Mouse (Mus musculus): ENCODE results near the gene Gm14214.
A peak's percentile ranks its signal among the peaks of the same experiment; 100 is the strongest.

The Gm14214 gene

DNA sequence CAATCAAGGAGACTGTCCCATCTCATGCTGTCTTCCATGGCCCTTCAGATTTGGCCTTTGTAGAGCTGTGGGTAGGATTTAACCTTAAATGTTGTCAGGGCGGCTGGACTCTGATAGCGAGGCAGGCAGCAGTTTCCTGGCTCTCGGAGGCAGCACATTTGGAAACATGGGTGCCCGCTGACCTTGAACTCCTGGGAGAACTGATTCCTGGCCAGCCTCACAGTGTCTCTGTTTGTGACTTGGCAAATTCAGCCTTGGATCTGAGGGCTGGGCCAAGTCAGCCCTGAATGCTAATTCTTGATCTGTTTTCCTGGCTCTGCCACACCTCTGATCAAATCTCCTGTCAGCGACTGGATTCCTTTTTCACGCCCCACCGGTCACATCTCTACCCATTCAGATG lies 6.7 kb upstream of the Gm14214 start:
- no peak for DNase-seq (ENCODE audit: inconsistent ontology term)

DNA sequence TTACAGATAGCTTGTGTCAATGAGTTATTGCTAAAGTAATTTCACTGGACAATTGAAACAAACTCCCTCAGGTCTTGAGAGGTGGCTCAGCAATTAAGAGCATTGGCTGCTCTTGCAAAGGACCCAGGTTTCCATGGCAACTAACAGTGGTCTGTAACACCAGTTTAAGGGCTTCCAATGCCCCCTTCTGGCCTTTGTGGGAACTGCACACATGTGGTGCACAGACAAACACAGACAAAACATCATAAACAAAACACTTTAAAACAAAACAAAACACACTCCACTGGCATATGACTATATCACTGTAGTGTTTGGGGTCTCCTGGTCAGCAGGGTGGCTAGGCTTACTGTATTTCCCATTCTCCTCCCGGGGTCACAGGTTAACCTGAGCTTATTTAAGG lies 4.2 kb upstream of the Gm14214 start:
- DNase-seq (ENCODE audit: inconsistent ontology term): peak; percentile 10

DNA sequence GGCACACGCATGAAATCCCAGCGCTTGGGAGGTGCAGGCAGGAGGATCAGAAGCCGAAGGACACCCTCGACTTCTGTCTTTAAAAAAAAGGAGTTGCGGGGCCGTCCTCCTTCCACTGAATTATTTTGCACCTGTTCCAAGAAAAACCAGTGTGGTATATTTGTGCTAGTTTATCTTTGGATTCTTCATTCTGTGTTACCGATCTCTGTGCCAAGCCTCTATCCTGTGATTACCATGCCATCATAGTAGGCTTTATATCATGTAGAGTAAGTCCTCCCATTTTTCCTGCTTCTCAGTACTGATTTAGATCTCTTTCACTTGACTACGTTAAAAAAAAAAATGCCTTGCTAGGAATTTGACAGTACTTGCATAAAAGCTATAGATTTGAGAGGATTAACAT lies 1.8 kb upstream of the Gm14214 start:
- DNase-seq (ENCODE audit: inconsistent ontology term): no peak

GRCm38 (mm10) chr2:154767051-154767450 lies 2.8 kb downstream of the Gm14214 start:
- DNase-seq (ENCODE audit: inconsistent ontology term): no peak

DNA sequence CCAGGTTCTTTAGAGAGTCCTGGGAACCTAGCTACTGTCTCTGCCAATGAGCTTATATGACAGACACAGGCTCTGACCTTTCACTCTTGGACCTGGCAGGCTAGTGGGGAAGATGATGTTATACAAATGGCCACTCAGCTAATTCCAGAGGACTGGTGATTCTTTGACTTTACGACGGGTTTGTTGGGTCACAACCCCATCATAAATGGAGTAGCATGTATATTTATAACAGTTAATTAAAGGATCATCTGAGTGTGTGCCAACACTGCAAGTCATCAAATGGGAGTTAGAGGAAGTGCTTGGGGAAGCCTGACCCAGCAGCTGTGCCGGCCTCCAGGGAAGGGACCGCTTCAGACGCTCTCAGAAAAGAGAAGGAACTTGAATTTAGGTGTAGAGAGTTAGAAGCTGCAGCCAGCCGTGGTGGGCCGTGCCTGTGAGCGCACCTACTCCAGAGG lies 4.2 kb downstream of the Gm14214 start:
- no peak for DNase-seq (ENCODE audit: inconsistent ontology term)

GRCm38 (mm10) chr2:154764828-154765497 lies 4.9 kb downstream of the Gm14214 start:
- no peak for DNase-seq (ENCODE audit: inconsistent ontology term)

DNA sequence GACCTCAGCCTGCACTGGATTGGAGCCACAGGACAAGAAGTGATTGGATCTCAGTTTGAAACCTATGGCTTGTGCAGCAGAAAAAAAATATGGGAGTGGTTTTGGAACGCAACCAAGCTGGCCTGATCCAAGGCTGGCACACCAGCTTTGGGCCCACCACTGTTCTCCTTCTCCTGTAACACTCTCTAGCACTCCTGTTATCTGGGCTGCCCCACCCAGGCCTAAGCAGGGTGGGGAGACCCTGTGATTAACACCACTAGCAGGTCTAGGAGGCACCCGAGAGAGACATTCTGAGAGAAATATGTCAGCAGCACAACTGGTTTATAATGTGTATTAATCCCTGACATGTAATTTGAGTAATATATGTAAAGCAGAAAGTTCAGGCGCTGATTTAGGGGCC lies 6.6 kb downstream of the Gm14214 start:
- DNase-seq (ENCODE audit: inconsistent ontology term): no peak

DNA sequence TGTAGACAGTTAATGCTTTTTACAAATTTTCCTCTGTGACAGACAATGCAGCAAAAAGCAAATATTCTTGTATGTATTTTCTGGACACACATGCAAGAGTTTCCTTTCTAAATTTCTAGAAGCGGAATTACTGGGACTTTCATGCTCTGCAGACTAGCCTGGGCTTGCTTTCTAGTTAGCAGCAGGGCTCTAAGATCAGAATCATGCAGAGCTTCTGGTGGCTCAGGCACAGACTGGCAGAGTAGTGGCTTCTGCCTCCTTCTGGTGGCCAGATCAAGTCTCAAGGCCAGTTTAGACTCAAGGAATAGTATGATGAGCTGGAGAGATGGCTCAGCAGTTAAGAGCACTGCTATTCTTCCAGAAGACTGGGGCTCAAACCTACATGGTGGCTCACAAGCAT lies 11.4 kb downstream of the Gm14214 start:
- no peak for DNase-seq (ENCODE audit: inconsistent ontology term)

GRCm38 (mm10) chr2:154757691-154758090 lies 12.1 kb downstream of the Gm14214 start:
- no peak for DNase-seq (ENCODE audit: inconsistent ontology term)

DNA sequence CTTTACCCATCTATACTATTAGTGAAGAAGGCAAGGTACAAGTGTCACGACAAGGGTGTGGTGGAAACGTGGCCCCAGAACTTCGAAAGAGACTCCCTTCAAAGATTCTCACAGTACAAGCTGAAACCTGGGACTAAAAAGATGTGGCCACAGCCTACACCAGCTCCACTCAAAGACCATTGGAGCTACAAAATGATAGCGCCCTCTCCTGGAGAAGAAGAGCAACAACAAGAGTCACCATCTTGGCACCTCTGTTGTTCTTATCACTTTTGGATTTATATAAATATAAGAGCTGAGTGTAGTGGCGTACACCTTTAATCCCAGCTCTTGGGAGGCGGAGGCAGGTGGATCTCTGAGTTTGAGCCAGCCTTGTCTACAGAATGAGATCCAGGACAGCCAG lies 14.0 kb downstream of the Gm14214 start:
- DNase-seq (ENCODE audit: inconsistent ontology term): no peak

- DNase-seq (ENCODE audit: inconsistent ontology term): no peak
Measured at GRCm38 (mm10) chr2:154754068-154754560, 15.7 kb downstream of the Gm14214 start.

DNA sequence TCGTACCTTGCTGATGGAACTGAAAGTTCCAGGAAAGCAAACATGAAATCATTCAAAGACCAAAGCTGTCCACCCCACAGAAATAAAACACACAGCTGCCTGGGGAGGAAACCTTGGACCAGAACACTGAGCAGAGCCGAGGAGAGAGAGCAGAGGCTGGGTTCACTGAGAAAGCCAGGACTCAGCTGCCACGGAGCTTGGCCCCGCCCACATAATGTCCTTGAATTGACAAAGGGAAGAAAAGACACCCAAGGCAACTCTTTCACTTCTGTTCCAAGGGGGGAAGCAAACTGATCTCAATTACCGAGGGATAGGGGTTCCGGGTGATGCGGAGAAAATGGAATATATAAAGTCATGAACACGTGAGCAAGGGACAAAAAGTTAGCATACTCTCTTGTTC lies 17.9 kb downstream of the Gm14214 start:
- DNase-seq (ENCODE audit: inconsistent ontology term): no peak

- DNase-seq (ENCODE audit: inconsistent ontology term): peak; percentile 47
Measured at GRCm38 (mm10) chr2:154749046-154750036, 20.5 kb downstream of the Gm14214 start.

- DNase-seq (ENCODE audit: inconsistent ontology term): no peak
Measured at GRCm38 (mm10) chr2:154748383-154748782, 21.4 kb downstream of the Gm14214 start.

- DNase-seq (ENCODE audit: inconsistent ontology term): no peak
Measured at GRCm38 (mm10) chr2:154743915-154744314, 25.9 kb downstream of the Gm14214 start.

DNA sequence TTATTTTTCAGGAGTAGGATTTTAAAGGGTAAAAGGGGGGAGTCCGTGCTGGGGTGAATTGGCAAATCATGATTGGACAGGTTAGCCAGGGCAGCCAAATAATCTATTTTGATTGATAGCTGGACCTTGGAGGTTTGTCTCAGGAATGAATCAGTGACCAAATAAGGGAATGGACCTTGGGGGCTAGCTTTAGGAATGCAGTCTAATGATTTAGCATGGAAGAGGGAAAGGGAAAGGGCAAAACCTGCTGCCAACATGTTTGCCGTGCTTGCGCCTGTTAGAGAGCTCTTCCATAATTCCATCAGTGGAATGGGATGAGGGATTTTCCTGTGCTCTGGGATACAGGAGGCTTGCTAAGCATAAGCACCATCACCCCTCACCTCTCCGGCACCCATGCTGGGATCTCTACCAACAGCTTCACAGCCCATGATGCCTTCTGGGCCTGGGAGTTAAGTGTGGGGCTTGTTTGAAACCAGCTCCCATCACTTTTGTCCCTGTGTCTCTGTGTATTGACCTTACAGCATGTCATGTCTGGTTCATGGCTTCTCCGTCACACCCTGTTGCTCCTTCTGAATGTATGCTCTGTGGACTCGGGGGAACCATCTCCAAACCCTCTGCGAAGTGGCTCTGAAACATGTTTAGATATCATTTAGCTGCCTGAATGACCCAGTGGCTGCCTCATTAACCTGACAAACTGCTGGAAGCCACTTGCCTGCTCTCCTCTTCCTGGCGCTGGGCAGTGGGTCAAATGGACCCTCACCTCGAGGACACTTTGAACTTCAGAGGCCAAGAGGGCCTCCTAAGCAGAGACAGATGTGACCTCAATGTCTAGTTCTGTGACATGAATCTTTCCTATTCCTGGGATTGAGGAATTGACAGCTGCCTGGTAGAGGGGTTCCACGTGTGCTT lies 26.7 kb downstream of the Gm14214 start:
- DNase-seq (ENCODE audit: inconsistent ontology term): no peak

DNA sequence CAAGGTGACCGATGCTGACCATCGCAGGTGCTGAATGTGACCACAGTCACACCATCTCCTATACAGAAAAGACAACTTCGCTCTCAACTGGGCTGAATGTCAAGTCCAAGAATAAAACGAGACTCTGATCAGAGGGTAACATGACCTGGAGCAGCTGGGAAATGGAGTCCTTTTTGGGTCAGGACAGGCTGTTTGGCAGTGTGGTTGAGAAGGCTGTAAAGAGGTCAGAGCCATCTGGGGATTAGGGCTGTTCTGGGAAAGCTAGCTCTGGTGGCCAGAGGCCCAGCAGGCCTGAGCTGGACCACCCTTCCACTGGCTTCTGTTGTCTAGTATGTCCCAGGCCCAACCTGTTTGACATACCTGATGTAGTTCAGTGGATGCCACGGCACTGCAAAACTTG lies 31.2 kb downstream of the Gm14214 start:
- no peak for DNase-seq (ENCODE audit: inconsistent ontology term)

- DNase-seq (ENCODE audit: inconsistent ontology term): no peak
Measured at GRCm38 (mm10) chr2:154735986-154736385, 33.8 kb downstream of the Gm14214 start.

DNA sequence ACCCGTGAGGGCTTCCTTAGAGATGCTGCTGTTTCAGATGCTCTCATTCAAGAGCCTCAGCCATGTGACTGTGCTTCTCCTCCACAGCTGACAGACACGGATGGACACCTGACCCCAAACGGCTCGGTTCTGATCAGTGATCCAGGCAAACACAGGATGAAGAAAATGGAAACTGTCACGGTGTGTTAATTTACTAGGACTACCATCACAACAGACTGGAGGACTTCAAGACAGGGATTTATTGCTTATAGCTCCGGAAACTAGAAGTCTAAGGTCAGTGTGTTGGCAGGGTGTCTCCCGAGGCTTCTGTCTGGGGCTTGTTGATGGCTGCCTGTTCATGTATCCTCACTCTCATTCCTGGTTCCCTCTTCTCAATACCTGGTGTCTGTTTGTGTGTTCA lies 34.4 kb downstream of the Gm14214 start:
- DNase-seq (ENCODE audit: inconsistent ontology term): no peak

DNA sequence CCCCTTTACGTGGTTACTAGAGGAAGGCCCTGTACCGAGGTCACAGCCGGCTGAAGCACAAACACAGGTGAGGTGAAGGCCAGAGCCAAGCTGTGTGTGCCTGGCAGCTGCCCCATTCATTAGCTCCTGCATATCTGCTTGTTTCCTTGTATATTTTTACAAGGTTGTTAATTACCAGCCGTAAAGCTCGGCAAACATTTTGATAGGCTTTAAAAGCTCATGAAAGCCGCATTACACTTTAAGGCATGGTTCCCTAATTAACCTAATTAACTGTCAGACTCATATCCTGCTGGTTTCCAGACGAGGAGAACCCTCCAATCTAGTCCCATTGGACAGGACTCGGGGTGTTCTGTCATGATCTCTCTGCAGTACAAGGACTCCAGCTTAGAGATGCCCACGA lies 34.9 kb downstream of the Gm14214 start:
- no peak for DNase-seq (ENCODE audit: inconsistent ontology term)

- peak; percentile 68 for DNase-seq (ENCODE audit: inconsistent ontology term)
Measured at GRCm38 (mm10) chr2:154732503-154733141, 37.2 kb downstream of the Gm14214 start.
